Mouse (Mus musculus) lung, postnatal 4 days (tissue): ENCODE data around the gene Pde11a.
"Not testable (repeated sequence)": the region's sequence is repeated elsewhere in the genome, so short reads cannot be mapped to it uniquely, and the experiment has no call there.

ENCODE experiments used
- DNase-seq, 2 experiments: peaks; one replicate each; pipeline ENCODE4 v3.0.0; 2021

The Pde11a gene

GRCm38 (mm10) chr2:75987739-75988138 lies 350.8 kb downstream of the Pde11a start:
- DNase-seq, result no peak

GRCm38 (mm10) chr2:75985124-75985523 lies 353.4 kb downstream of the Pde11a start:
- peak; percentile 72 for DNase-seq

- DNase-seq, result no peak
Measured at GRCm38 (mm10) chr2:75983847-75984246, 354.7 kb downstream of the Pde11a start.

GRCm38 (mm10) chr2:75983091-75983490 lies 355.5 kb downstream of the Pde11a start:
- DNase-seq, result no peak

- no peak for DNase-seq
Measured at GRCm38 (mm10) chr2:75982626-75983025, 355.9 kb downstream of the Pde11a start.

- DNase-seq, result peak; percentile 72 to 79
Measured at GRCm38 (mm10) chr2:75981440-75982081, 357.0 kb downstream of the Pde11a start, which contains the start of gene Ttc30a1. Gene Ttc30a1, minus strand, starts transcription at chr2:75981967.

- not testable (repeated sequence) for DNase-seq
Measured at GRCm38 (mm10) chr2:75980933-75981439, 357.6 kb downstream of the Pde11a start.

- peak; percentile 54 to 68 for DNase-seq
Measured at GRCm38 (mm10) chr2:75977752-75978368, 360.7 kb downstream of the Pde11a start, which contains the start of gene Ttc30a2. Gene Ttc30a2, minus strand, starts transcription at chr2:75978170.

GRCm38 (mm10) chr2:75976070-75976469 lies 362.5 kb downstream of the Pde11a start:
- not testable (repeated sequence) for DNase-seq

GRCm38 (mm10) chr2:75974131-75974530 lies 364.4 kb downstream of the Pde11a start:
- no peak for DNase-seq

- DNase-seq, result peak; percentile 54 to 77
Measured at GRCm38 (mm10) chr2:75964972-75965371, 373.6 kb downstream of the Pde11a start.

- peak; percentile 79 to 84 for DNase-seq
Measured at GRCm38 (mm10) chr2:75964512-75964911, 374.1 kb downstream of the Pde11a start.

- DNase-seq, result no peak
Measured at GRCm38 (mm10) chr2:75964051-75964450, 374.5 kb downstream of the Pde11a start.

- DNase-seq, result no peak
Measured at GRCm38 (mm10) chr2:75963211-75963840, 375.2 kb downstream of the Pde11a start.

- peak; percentile 64 to 82 for DNase-seq
Measured at GRCm38 (mm10) chr2:75960366-75961330, 377.9 kb downstream of the Pde11a start.

GRCm38 (mm10) chr2:75959850-75960365 lies 378.7 kb downstream of the Pde11a start:
- peak; percentile 45 to 72 for DNase-seq

- peak in 1 of 2 experiments; percentile 13 for DNase-seq
Measured at GRCm38 (mm10) chr2:75959183-75959849, 379.3 kb downstream of the Pde11a start.

GRCm38 (mm10) chr2:75955709-75956108 lies 382.9 kb downstream of the Pde11a start:
- DNase-seq, result no peak

GRCm38 (mm10) chr2:75953320-75953719 lies 385.3 kb downstream of the Pde11a start:
- no peak for DNase-seq

- DNase-seq, result no peak
Measured at GRCm38 (mm10) chr2:75950685-75951084, 387.9 kb downstream of the Pde11a start.
